Mouse (Mus musculus): Measurements from ENCODE around the gene Ccdc171.
"Not testable (repeated sequence)": the region's sequence is repeated elsewhere in the genome, so short reads cannot be mapped to it uniquely, and the experiment has no call there.

Gene Ccdc171

GRCm38 (mm10) chr4:83525690-83526055 is 328 bp downstream of the Ccdc171 start:
- peak; percentile 77 for DNase-seq (ENCODE audit: low spot score)

- DNase-seq (ENCODE audit: low spot score): no peak
Observed at GRCm38 (mm10) chr4:83526270-83526987, 1.1 kb downstream of the Ccdc171 start.

GRCm38 (mm10) chr4:83526988-83527334 is 1.6 kb downstream of the Ccdc171 start:
- DNase-seq (ENCODE audit: low spot score): no peak

- peak; percentile 32 for DNase-seq (ENCODE audit: low spot score)
Observed at GRCm38 (mm10) chr4:83527921-83528320, 2.6 kb downstream of the Ccdc171 start.

- not testable (repeated sequence) for DNase-seq (ENCODE audit: low spot score)
Observed at GRCm38 (mm10) chr4:83530060-83530459, 4.7 kb downstream of the Ccdc171 start.

GRCm38 (mm10) chr4:83533168-83533911 is 8.0 kb downstream of the Ccdc171 start:
- DNase-seq (ENCODE audit: low spot score): no peak

- no peak for DNase-seq (ENCODE audit: low spot score)
Observed at GRCm38 (mm10) chr4:83534024-83534423, 8.7 kb downstream of the Ccdc171 start.

- DNase-seq (ENCODE audit: low spot score): no peak
Observed at GRCm38 (mm10) chr4:83549501-83549900, 24.2 kb downstream of the Ccdc171 start.

- DNase-seq (ENCODE audit: low spot score): no peak
Observed at GRCm38 (mm10) chr4:83567190-83568113, 42.1 kb downstream of the Ccdc171 start.

GRCm38 (mm10) chr4:83568145-83568544 is 42.8 kb downstream of the Ccdc171 start:
- DNase-seq (ENCODE audit: low spot score): not testable (repeated sequence)

- DNase-seq (ENCODE audit: low spot score): no peak
Observed at GRCm38 (mm10) chr4:83570569-83570968, 45.2 kb downstream of the Ccdc171 start.

GRCm38 (mm10) chr4:83571033-83571432 is 45.7 kb downstream of the Ccdc171 start:
- DNase-seq (ENCODE audit: low spot score): no peak

- DNase-seq (ENCODE audit: low spot score): no peak
Observed at GRCm38 (mm10) chr4:83572521-83572920, 47.2 kb downstream of the Ccdc171 start.

- DNase-seq (ENCODE audit: low spot score): no peak
Observed at GRCm38 (mm10) chr4:83576315-83576714, 51.0 kb downstream of the Ccdc171 start.

- no peak for DNase-seq (ENCODE audit: low spot score)
Observed at GRCm38 (mm10) chr4:83580157-83580556, 54.8 kb downstream of the Ccdc171 start.

GRCm38 (mm10) chr4:83587563-83587962 is 62.2 kb downstream of the Ccdc171 start:
- DNase-seq (ENCODE audit: low spot score): no peak

GRCm38 (mm10) chr4:83596486-83596885 is 71.1 kb downstream of the Ccdc171 start:
- DNase-seq (ENCODE audit: low spot score): no peak

GRCm38 (mm10) chr4:83611111-83611510 is 85.8 kb downstream of the Ccdc171 start:
- DNase-seq (ENCODE audit: low spot score): no peak

- peak; percentile 32 for DNase-seq (ENCODE audit: low spot score)
Observed at GRCm38 (mm10) chr4:83623021-83623711, 97.8 kb downstream of the Ccdc171 start.

GRCm38 (mm10) chr4:83623732-83624131 is 98.4 kb downstream of the Ccdc171 start:
- no peak for DNase-seq (ENCODE audit: low spot score)

GRCm38 (mm10) chr4:83651453-83651852 is 126.1 kb downstream of the Ccdc171 start:
- no peak for DNase-seq (ENCODE audit: low spot score)

GRCm38 (mm10) chr4:83655396-83655795 is 130.1 kb downstream of the Ccdc171 start:
- DNase-seq (ENCODE audit: low spot score): peak; percentile 84

Data from testis, postnatal 14 days (tissue).